Mouse (Mus musculus): ENCODE data around the gene Nr5a2.
"Not testable (repeated sequence)": the region's sequence is repeated elsewhere in the genome, so short reads cannot be mapped to it uniquely, and the experiment has no call there.

The Nr5a2 gene

DNA sequence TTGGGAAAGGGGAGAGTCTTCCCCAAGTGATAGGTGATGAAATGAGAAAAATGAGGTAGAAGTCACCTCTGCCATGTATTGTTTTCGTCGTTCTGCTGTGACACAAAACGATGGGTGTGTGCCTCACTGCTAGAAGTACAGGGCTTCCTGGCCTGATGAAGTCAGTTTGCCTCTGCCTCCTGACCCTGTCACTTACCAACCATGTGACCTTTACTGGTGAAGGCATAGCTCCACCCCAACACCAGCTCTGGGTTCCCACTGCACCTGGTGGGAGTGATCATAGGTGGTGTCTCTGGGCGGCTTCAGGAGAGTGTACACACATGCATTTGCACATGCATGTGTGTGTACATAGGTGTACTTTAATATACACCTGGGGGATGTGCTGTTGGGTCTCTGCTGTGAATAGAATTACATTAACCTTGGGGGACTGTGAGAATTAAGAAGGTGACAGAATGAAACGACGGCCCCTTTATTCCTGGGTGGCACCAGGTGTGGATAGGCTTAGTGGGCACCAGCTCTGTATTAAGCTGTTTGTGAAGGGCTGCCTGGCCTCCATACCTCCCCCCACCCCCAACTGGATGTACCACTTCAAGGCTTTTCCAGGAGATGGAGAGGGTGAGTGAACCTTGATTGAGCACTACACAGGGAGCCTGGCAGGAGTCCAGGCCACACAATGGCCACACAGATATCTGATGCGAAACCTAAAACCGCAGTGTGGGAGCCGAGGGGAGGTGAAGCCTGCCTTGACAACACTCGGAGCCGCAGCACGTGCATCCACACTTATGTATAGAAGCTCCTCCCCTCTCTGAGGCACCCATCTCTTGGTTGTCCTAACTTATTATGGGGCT is 127.7 kb downstream of the Nr5a2 start:
- DNase-seq, result no peak

DNA sequence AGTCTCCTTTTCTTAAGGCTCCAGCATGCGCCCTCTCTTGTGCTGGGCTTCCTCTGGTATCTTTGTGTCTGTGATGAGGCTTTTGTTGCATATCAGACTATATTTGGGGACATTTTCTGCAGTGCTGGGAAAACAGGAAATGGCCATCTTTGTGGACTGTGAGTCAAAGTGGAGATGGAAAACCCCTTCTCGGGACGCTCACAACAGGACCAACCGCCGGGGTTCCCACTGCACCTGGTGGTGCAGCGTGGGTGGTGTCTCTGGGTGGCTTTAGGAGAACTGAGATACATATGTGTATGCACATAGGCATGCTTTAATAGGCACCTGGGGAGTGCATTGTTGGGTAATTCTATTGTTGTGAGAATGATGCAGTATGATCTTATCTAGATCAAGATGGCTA is 129.3 kb downstream of the Nr5a2 start:
- DNase-seq, result no peak

DNA sequence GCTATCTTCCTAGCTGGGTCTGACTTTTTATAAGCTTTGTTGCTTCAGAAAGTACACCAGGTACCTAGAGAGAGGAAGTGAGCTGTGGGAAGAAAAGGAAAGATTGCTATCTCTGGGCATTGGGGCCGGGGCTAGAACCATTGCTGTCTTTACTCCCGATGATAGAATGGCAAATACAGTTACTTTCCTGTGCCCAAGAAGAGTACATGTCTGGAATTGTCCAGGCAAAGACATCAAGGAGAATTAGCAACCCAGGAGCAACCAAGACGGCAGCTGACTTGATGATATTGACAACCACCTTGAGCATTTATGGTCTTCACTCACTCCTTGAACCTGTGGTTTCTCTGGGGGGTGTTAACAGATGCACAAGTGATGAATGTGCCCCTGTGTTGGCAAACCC is 130.3 kb downstream of the Nr5a2 start:
- DNase-seq, result no peak

DNA sequence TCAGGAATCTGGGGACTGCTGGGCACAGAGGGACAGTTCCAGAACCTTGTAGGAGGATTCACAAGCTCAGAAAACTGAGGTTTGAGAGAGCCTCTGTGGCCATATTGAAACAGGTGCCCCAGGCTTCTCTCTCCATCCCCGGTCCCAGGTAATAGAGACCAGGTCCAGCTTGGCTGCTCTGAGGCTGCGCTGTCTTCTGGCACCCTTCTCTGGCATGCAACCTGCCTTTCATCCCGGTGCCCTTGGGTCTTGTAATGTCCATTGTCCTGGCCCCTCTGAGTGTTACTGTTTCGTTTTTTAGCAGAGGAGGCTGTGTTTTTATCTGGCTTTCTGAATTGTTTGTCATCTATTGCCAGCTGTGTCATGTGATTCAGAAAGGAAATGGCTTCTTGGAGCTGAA is 136.4 kb downstream of the Nr5a2 start:
- DNase-seq, result no peak

- DNase-seq, result no peak
These were observed 159.6 kb downstream of the Nr5a2 start for GRCm38 (mm10) chr1:136800625-136801024.

DNA sequence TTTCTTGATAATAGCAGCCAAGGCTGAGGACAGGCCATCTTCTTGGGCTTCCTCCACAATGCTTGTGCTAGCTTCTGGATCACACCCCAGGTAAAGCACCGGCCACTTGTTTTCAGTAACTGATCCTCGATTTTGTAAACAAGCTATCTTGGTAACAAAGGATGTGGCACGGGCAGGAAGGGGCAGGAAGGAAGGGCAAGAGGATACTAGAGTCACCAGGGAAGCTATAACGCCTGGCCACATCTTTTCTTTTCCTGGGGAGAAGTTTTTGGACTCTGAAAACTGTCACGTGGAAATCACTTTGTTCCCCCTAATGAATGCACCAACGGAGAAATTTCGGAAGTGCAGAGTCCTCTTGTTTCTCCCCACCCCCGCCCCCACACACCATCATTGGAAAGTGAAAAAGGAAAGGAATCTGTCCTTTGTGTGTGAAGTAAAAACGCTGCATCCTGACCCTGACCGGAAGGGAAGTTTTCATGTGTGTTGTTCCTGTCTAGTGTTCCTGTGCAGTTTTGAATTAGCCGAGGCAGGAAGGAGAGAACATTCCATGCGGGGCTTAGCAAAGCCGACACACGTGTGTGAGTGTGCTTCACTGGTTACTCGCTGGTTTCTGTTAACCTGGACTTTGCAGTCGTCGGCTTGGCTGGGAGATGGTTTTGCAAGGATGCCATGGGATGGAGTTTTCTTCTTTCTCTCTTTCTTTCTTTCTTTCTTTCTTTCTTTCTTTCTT is 163.7 kb downstream of the Nr5a2 start:
- DNase-seq, result no peak

- not testable (repeated sequence) for DNase-seq
These were observed 167.0 kb downstream of the Nr5a2 start for GRCm38 (mm10) chr1:136792957-136793883.

Data from kidney, adult 18-20 months (tissue).